Mouse (Mus musculus) brain, embryonic 14.5 days (tissue): ENCODE results near the gene Chek1. TPM values are rescaled to one million over a fixed set of nuclear protein-coding genes. Genes with fewer than 3 reads are reported as not detected.

Source experiments
- DNase-seq: peaks from one replicate; pipeline ENCODE4 v3.0.0-alpha.2; 2011; ENCODE audit warnings: low read depth
- CTCF ChIP-seq: fragments of 200-500 bp; IDR thresholded peaks from 2 replicates; pipeline ENCODE4 v1.5.1; 2012; ENCODE audit warnings: inconsistent platforms, mild to moderate bottlenecking, moderate library complexity, borderline replicate concordance; ENCODE audit not compliant: insufficient read depth, insufficient read length; ENCODE audit errors: extremely low read depth
- POLR2A ChIP-seq: fragments of 200-500 bp; IDR thresholded peaks from 2 replicates; pipeline ENCODE4 v1.6.1; 2012; ENCODE audit warnings: mild to moderate bottlenecking, inconsistent platforms, borderline replicate concordance; ENCODE audit not compliant: poor library complexity, insufficient read depth, insufficient read length, severe bottlenecking; ENCODE audit errors: extremely low read depth
- polyA plus RNA-seq: library from polyadenylated mRNA; depleted of rRNA; stranded (reverse); fragments of >200 nt; gene quantifications from 2 replicates; pipeline ENCODE4 v1.2.3, GENCODE M21; 2012; rRNA removed

Gene Chek1
- polyA plus RNA-seq = 6.5 and 9.1 TPM in 2 replicates

DNA sequence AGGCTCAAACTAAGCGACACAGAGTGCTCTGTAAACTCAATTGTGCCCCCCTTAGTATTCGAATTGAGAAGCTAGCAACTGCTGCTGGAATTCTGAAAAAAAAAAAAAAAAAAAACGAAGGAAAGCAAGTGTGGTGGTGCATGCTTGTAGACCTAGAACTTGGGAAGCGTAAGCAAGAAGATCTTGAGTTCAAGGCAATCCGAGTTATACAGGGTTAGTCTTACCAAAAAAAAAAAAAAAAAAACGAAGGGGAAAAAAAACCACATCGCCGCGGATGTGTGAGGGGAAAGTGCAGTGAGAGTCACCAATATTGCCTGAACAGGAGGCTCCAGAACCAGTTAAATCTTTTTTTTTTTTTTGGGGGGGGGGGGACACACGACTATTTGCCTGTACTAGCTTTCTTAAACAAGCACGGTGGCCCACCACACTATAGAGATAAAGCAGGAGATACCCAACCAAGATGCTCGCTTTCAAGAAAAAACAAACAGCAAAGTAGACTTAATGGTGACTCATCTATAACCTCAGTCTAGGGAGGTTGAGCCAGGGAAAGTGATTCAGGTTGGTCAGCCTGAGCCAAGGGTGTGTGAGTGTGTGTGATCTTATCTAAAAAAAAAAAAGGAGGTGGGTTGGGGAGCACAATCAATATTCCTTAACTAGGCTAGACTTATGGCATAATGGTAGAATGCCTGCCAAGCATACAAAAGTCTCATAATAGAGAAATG lies at the start of gene Chek1:
Chek1 (minus strand) TSS at position 32 of the 722 bp plus-strand sequence.
- TF ChIP-seq CTCF = no peak
- no peak for TF ChIP-seq POLR2A
- peak; percentile 13 for DNase-seq

DNA sequence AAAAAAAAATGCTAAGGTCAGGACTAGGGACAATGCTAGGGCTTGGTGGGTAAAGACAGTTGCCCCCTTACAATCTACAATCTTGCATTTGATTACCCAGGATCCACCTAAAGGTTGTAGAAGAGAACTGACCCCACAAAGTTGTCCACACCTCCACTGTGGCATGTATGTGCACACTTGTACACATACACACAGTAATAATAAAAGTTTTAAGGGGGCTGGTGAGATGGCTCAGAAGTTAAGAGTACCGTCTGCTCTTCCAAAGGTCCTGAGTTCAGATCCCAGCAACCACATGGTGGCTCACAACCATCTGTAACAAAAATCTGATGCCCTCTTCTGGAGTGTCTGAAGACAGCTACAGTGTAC lies 42.2 kb upstream of the Chek1 start:
- TF ChIP-seq CTCF (no peak), POLR2A (no peak)
- no peak for DNase-seq

GRCm38 (mm10) chr9:36768156-36769047 lies 41.5 kb upstream of the Chek1 start:
- TF ChIP-seq CTCF (no peak), POLR2A (no peak)
- DNase-seq = peak; percentile 1

GRCm38 (mm10) chr9:36767203-36768143 lies 40.6 kb upstream of the Chek1 start, which contains the start of gene Stt3a:
Gene Stt3a, minus strand, starts transcription at chr9:36767679.
- TF ChIP-seq CTCF (no peak), POLR2A (peak; percentile 47; the same call in 1 of the 2 replicates)
- DNase-seq = peak; percentile 100

DNA sequence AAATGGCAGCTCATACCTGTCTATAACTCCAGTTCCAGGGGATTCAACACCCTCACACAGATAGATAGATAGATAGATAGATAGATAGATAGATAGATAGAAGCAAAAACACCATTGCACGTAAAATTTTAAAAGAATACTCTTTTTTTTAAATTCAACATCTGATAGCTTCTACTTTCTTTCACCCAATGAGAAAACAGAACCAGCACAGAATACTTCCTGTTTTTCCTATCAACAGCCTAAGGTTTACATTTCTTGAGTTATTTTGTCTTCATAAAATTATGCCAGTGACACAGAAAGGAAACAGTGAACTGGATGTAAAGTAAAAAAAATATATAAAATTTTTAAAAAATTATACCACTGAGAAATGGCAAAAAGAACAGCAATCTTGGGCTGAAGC lies 37.5 kb upstream of the Chek1 start:
- TF ChIP-seq CTCF (no peak), POLR2A (no peak)
- no peak for DNase-seq

- no peak; the same call in 1 of the 2 replicates for TF ChIP-seq POLR2A
- no peak for TF ChIP-seq CTCF
- DNase-seq = peak; percentile 97
These were observed 483 bp downstream of the Chek1 start for GRCm38 (mm10) chr9:36726131-36727033.

DNA sequence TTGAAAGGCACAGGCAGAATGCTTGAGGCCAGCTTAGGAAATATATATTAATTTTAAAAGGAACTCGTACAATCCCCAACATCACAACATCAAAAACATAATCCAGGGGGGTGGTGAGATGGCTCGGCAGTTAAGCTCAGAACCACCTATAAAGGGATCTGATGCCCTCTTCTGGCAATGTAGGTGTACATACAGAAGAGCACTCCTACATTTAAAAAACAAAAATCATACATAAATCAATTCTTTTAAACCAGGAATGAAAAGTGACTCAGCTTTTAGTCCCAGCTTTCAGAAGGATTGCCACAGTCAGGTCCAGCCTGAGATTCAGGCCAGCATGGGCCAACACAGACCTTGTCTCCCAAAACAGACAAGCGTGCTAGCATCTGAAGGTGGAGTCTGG lies 10.2 kb downstream of the Chek1 start:
- DNase-seq = peak; percentile 16
- TF ChIP-seq CTCF (no peak), POLR2A (no peak)

GRCm38 (mm10) chr9:36707304-36707703 lies 19.6 kb downstream of the Chek1 start:
- no peak for TF ChIP-seq CTCF
- no peak for DNase-seq

- DNase-seq = no peak
- no peak for TF ChIP-seq CTCF
- no peak for TF ChIP-seq POLR2A
These were observed 20.9 kb downstream of the Chek1 start for GRCm38 (mm10) chr9:36705923-36706322.

- no peak for DNase-seq
- TF ChIP-seq CTCF = no peak
These were observed 32.6 kb downstream of the Chek1 start for GRCm38 (mm10) chr9:36694276-36694675.
